Mouse (Mus musculus): Measurements from ENCODE around the gene Spata25.
A peak's percentile ranks its signal among the peaks of the same experiment; 100 is the strongest.
"Not testable (repeated sequence)": the region's sequence is repeated elsewhere in the genome, so short reads cannot be mapped to it uniquely, and the experiment has no call there.

Spata25 gene

DNA sequence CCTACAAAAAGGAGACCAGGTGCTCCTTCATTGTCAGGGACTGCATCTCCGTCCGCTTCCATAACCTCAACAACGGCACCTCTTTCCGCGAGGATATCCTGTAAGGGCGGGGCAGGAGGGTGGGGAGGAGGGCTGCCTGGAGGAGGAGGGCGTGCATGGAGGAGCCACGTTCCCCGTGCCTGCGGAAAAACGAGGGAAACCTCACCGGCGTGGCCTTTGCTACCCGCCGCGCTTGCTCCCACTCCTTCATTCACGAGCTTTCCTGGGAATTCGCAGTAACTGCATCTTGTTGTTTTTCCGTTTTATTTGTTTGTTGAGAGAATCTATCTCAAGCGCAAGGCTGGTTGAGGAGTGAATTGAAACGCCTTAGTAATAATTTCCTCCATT is 23.0 kb downstream of the Spata25 start:
- no peak for DNase-seq (ENCODE audit: low spot score in 2 of 2)

DNA sequence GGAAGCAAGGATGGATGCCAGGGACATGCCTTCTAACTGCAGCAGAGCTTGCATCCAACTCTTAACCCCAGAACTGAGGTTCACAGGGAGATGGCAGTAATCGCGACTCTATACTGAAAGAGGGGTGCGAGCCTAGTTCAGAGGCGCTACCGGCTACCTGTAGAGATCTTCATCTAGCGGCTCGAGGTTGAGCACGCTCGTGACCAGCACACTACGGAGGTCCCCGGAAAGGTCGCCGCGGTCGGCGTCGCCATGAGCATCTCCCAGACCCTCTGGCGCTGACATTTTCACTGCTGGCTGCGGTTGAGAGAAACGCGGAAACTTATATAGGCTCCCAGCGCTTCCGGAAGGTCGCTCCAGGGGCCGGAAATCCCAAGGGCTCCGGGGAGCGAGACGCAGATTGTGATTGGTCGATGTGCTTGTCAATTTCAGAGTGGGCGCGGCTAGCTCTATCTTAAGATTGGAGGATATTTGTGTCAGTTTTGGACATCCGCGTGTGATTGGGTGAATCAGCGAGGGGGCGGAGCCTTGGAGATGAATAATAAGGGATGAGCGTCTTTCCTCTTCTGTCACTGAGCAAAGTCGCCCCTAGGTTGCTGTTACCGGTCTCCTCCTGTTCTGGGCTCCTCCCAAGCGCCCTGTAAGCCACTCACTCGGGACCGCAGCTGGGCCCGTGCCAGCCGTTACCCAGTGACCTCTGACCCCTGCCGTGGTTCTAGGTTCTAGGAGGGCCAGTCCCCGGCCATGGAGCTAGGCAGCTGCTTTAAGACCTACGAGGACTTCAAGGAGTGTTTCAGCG is 23.6 kb downstream of the Spata25 start, which contains the start of the genes Acot8 and Zswim3:
Gene Acot8 (minus strand): TSS at position 350 of the 799 bp plus-strand sequence.
Gene Zswim3 (plus strand): TSS at position 566 of the 799 bp plus-strand sequence.
- DNase-seq (ENCODE audit: low spot score in 2 of 2) = peak; percentile 99

DNA sequence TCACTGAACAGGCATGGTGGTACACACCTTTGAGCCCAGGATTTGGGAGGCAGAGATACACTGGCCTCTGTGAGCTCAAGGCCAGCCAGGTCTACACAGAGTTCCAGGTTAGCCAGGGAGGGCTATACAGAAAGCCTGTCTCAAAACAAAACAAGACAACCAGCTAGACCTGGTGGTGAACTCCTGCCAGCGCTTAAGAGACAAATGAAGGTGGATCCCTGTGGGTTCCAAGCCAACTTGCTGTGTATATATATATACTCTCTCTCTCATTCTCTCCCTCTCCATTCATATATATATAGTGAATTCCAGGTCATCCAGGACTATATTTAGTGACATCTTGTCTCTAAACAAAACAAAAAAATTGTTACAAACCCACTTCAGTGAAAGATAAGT is 24.4 kb downstream of the Spata25 start:
- no peak for DNase-seq (ENCODE audit: low spot score in 2 of 2)

DNA sequence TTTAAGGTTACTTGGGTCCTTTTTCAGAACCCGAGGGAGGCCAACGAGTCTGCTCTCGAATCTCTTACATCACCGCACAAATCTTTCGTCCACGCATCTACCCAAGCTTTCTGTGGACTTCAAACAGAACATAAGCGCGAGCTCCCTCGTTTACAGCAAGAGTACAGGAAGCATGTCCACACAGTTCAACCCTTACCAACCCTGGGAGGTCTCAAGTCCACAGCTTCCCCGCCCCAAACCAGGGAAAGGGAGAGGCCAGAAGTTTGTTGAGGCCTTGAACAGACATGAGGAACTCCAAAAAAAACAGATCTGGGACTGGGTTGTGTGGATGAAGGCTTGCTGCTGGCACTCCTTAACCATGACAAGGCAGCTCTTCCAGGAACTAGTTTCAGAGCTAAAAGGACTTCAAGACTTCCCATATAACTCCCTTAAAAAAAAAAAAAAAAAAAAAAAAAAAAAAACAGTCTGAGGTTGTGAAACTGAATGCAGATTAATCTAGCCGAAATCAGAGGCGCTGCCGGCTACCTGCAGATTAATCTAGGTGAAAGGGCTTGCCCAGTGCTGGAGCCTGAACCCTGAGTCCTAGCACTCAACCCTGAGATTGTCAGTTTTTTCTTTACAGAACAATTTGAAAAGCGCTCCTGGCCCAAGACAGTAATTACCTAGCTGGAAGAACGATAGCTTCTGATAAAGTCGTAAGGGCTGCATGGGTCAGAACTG is 25.0 kb downstream of the Spata25 start:
- DNase-seq (ENCODE audit: low spot score in 2 of 2) = no peak

DNA sequence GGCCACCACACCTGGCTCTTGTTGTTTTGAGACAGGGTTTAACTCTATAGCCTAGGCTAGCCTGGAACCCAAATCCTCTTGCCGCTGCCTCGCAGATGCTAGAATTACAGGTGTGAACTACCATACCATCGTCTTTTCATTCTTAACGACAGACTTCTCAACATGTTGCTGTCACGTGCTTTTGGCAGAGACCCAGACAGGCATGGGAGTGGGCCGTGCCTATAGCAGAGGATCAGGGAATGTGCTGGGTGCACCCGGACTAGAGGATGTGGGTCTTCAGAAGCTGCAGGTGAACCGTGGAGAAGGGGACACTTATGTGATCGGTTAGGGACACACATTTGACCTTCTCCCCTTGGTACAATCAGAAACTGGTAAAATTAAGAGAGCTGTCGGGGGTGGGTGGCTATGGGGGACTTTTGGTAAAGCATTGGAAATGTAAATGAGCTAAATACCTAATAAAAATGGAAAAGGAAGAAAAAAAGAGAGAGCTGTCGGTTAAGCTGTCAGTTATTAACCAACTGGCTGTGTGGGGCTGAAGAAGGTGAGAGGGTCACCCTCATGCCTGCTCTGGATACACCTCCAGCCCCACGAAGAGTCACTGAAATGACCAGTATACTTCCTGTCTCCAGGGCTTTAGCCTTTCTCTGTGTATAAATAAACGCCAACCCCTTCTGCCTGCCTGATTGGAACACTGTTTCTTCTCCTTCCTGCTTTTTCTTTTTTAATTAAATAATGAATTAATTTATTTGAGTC is 27.9 kb downstream of the Spata25 start:
- DNase-seq (ENCODE audit: low spot score in 2 of 2) = no peak

DNA sequence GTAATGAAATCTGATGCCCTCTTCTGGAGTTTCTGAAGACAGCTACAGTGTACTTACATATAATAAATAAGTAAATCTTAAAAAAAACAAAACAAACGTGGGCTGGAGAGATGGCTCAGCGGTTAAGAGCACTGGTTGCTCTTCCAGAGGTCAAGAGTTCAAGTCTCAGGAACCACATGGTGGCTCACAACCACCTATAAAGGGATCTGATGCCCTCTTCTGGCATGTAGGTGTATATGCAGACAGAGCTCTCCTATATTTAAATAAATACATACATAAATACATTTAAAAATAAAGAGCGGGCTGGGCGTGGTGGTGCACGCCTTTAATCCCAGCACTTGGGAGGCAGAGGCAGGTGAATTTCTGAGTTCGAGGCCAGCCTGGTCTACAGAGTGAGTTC is 29.8 kb downstream of the Spata25 start:
- not testable (repeated sequence) for DNase-seq (ENCODE audit: low spot score in 2 of 2)

DNA sequence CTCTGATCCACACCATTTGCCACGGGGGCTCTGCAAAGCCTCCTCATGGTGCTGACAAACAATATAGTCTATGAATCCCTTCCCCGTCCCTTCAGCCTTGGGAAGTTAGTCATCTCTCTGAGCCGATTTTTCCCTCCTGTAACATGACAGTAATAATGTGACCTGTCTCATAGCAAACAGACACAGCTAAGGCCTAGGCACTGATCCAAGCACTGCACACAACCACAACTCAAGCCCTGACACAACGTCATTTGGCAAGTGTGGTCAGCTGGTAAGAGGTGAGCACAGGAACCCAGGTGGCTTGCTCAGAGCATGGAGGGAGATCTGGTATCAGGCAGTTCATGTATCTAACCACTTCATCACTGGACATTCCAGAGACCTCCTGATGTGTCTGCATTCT is 32.5 kb downstream of the Spata25 start:
- DNase-seq (ENCODE audit: low spot score in 2 of 2) = no peak

DNA sequence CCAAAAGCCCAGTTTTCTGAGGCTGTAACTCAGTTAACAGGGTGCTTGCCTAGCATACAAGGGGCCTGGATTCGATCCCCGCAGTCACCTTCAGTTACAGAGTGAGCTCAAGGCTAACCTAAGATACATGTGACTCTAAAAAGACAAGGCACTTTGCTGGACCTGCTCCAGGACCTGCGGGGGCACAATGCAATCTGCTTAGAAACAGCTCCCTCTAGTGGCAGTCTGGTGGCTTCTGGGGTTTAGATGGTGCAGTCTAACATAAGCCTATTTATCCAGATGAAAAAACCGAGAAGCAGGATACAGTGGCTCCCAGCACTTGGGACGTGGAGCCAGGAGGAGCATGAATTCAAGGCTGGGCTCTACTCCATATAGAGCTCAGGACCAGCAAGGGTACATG is 34.0 kb downstream of the Spata25 start:
- DNase-seq (ENCODE audit: low spot score in 2 of 2) = peak; percentile 80 to 87

DNA sequence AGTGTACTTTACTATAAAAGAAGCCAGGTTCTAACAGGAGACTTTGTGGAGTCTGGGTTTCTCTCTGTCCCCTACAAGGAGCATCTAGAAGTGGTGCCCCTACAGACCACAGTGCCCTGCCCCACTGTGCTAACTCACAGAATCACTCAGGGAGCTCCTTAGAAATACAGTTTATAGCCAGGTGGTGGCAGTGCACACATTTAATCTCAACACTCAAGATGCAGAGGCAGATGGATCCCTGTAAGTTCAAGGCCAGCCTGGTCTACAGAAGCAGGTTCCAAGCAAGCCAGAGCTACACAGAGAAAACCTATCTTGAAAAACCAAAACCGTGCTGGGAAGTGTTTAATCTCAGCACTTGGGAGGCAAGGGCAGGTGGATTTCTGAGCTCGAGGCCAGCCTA is 34.6 kb downstream of the Spata25 start:
- no peak for DNase-seq (ENCODE audit: low spot score in 2 of 2)

DNA sequence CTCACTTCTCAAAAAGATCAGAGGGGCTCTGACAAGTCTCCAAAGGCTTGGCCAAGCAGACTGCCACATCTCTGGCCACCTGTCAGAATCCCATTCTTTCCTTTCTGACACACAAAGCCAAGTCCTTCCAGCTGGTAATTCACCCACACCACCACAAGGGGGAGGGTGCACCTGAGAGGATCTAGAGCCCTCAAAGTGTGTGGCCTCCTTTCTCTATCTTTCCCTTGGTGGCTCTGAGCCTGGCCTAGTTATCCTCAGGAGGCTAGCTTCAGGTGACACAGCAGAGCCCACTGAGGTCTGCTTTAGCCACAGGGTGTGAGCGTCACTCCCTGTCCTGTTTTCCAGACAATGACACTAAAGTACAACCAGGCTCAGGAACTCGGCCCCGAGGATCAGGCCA is 35.1 kb downstream of the Spata25 start:
- DNase-seq (ENCODE audit: low spot score in 2 of 2) = peak; percentile 51 to 63

DNA sequence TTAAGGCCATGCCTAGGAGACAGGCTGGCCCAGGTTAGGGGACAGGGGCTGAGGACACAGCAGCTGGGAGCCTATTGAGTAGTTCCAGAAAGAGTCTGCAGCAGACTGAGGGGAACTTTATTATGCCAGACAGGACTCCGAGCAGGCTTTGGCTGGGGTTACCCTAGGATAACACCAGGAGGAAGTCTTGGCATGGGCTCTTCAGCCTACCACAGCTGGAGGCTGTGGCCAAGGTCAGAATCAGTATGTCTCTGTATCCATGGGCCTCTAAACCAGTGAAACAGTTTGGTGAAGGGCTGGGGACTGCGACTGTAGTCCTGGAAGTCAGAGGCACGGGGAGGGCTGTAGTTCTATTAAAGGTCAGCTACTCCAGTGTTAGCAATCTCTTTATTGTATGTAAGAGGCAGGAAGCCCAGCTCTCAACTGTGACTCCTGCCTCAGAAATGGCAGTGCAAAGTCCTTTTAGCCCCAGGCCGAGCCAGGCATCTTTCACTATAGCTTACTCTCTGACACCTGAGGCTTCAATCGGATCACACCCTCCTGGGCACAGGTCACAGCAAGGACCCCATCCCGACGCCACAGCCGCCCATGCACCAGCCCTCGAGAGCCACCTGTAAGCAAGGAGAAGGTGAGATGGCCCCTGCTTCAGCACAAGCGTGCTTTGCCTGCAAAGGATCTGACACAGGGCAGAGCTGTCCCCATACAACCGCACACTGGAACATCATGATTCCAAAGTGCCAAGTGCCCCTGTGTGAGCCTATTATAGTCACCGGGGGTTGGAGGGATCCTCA is 35.7 kb downstream of the Spata25 start:
- DNase-seq (ENCODE audit: low spot score in 2 of 2) = no peak

DNA sequence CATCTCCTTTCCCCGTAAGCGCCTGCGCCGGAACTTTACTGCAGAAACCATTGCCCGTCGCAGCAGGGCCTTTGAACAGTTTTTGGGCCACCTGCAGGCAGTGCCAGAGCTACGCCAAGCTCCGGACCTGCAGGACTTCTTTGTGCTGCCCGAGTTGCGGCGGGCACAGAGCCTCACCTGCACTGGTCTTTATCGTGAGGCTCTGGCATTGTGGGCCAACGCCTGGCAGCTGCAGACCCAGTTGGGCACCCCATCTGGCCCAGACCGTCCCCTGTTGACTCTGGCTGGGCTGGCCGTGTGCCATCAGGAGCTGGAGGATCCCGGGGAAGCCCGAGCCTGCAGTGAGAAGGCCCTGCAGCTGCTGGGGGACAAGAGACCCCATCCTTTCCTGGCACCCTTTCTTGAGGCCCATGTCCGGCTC is 36.5 kb downstream of the Spata25 start:
- no peak for DNase-seq (ENCODE audit: low spot score in 2 of 2)

DNA sequence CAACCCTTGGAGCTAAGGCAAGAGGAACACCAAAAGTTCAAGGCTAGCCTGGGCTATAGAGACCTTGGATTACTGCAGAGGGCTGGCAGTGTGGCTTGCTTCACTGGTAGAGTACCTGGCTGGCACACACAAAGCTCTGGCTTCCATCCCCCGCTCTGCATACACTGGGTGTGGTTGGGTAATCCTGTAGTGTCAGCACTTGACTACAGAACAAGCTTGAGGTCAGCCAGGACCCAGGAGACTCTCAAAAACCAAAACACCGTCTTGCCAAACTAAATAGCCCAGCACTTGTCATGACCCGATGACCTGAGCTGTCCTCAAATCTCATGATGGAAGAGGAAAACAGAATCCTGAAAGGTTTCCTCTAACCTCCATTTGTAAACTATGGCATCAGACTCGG is 37.9 kb downstream of the Spata25 start:
- DNase-seq (ENCODE audit: low spot score in 2 of 2) = no peak

DNA sequence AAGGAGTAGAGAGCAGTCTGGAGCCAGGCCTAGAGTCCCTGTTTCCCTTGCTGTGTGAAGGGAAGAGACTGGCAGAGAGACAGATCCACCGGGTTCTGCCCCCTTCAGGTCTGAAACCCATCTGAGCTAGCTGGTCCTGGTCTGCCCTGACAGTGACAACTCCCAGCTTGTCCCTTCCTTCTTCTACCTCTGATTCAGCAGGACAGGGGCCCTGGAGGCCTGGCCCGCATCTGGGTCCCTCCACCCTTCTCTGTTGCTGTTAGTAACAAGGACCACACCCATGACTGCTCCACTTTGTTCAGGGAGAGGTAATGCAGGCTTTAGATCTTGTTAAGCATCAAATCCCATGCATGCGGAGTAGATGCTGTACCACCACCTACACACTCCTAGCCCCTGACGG is 39.9 kb downstream of the Spata25 start:
- no peak for DNase-seq (ENCODE audit: low spot score in 2 of 2)

DNA sequence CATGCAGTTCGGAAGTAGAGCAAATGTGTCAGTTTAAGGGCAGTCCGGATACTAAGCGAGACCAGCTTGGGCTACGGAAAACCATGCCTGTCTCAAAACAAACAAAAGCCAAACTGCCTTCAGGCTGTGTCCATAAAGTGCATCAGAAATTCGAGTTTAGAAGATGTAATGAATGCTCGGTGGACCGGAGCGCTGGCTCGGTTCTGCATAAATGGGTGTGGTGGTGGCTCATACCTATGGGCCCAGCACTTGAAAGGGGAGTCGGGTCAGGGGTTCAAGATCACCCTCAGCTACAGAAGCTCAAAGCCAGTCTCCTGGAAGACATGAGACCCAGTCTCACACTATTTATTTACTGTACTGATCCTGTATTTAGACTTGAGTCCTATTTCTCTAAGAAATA is 40.6 kb downstream of the Spata25 start:
- no peak for DNase-seq (ENCODE audit: low spot score in 2 of 2)

DNA sequence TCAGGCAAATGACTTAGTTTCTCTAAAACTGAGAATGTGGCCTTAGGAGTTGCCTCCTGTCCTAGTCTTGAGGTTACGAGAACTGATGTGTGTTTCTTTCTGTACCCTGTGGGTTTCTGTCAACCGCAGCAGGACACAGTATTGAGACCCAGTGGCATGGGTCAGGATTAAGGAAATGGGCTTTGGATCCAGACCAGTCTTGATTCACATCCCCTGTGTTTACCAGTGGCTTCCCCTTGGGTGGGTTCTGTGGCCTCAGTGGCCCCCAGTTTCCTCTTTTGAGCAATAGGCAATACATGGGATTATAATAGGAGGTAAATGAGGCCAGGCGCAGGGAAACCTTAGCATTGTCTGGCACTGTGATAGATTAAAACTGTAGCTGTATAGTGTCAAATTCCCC is 41.3 kb downstream of the Spata25 start:
- no peak for DNase-seq (ENCODE audit: low spot score in 2 of 2)

DNA sequence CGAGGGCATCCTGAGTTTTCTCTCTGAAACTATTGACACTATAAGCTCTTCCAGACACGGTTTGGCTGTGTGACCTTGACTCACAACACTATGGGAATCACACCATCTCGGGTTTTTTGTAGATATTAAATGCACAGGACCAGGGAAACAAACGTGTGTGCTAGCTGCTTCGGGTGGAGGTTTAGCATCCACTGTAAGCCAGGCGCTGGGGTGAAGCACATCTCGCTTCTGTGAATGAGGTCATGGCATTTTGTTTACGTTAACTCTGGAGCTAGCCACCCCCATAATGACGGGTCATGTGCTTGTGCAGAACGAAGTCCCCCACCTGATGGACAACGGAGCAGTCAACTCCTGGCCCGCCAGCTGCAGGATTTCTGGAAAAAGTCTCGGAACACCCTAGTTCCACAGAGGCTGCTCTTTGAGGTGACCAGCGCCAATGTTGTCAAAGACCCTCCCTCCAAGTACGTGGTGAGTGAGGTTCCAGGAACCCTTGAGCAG is 41.9 kb downstream of the Spata25 start:
- no peak for DNase-seq (ENCODE audit: low spot score in 2 of 2)

DNA sequence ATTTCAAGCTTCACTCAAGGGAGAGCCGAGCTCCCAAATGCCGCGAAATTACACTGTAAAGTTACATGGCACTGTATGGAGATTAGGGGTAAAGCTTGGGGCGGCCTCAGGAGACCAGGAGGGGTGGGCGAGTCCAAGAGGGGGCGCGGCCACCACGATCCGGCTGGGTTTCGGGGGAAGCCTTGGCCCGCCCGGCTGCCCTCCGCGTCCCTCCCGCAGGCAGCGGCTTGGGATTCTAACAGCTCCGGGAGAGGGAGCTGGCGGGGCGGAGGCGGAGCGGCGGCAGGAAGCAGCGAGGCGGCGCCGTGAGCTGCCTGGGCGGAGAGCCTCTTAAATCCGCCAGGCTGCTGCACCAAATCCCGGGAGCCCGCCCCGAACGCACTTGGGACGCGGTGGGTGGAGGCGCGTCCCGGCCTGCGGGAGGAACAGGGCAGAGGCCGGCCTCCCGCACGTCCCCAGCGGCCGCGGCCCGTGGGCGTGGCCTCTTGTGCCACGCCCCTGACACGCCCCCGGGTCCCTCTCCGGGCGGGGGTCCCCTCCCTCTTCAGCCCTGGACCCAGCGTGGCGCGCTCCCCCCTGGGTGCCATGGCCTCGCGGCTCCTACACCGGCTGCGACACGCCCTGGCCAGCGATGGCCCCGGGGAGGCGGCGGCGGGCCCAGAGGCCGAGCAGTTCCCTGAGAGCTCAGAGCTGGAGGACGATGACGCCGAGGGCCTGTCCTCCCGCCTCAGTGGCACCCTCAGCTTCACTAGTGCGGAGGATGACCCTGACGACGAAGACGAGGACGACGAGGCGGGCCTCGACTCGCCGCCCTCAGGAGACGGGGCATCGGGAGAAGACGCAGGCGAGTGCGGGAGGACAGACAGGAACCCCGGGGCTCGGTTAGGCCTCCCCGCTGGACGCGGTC is 42.6 kb downstream of the Spata25 start, which contains the start of gene Snx21:
Gene Snx21 (plus strand): TSS at position 343 of the 907 bp plus-strand sequence.
- DNase-seq (ENCODE audit: low spot score in 2 of 2) = peak; percentile 82 to 83

DNA sequence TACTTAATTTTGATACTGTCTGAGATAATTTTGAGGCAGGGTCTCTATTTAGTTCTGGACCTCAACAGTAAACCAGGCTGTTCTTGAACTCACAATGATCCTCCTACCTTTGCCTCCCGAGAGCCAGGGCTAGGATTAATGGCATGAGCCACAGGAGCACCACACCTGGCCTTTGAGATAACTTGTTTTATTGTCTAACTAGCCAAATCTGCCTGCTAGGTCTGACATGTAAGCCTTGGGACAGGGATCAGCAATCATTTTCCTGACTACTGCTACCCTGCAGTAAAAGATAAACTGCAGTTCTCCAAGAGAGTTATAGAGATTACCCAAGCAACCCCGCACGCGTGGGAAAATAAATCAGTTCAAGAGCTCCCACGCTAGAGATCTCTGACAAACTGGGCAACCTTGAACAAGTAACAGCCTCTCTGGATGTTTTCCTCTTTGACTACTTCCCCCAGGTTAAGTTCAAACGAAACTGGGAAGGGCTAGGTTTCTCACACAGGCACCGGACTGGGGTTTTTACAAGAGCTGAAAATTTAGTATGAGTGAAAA is 43.4 kb downstream of the Spata25 start:
- DNase-seq (ENCODE audit: low spot score in 2 of 2) = no peak
